Mouse (Mus musculus): ENCODE data around the gene Leng8. TPM values are rescaled to one million over a fixed set of nuclear protein-coding genes. Genes with fewer than 3 reads are reported as not detected.

The Leng8 gene
- polyA plus RNA-seq, 1 experiment from 2014 or later: 46.3 TPM

Other genes starting within 250 kb of the Leng8 start
- 0.10 TPM in 1 of 2 replicates, not detected in the other for gene Gm14548, start 238.9 kb upstream of the Leng8 start, polyA plus RNA-seq (2015; fragmentation: Nextera tagmentation; extraction: Ambion mirVana)
- gene Lilra6, start 221.5 kb upstream of the Leng8 start, polyA plus RNA-seq (2015; fragmentation: Nextera tagmentation; extraction: Ambion mirVana): 0.21 and 0.38 TPM in 2 replicates
- gene Lair1, start 73.8 kb upstream of the Leng8 start, polyA plus RNA-seq (2015; fragmentation: Nextera tagmentation; extraction: Ambion mirVana): 2.7 and 2.9 TPM in 2 replicates
- gene Ttyh1, start 17.6 kb upstream of the Leng8 start, polyA plus RNA-seq (2015; fragmentation: Nextera tagmentation; extraction: Ambion mirVana): 7.1 and 9.7 TPM in 2 replicates
- 4.5 and 4.9 TPM in 2 replicates for gene Leng9, start 13.3 kb downstream of the Leng8 start, polyA plus RNA-seq (2015; fragmentation: Nextera tagmentation; extraction: Ambion mirVana)
- gene Cdc42ep5, start 27.8 kb downstream of the Leng8 start, polyA plus RNA-seq (2015; fragmentation: Nextera tagmentation; extraction: Ambion mirVana): 66.3 and 68.6 TPM in 2 replicates
- gene Lilra5, start 100.7 kb downstream of the Leng8 start, polyA plus RNA-seq (2015; fragmentation: Nextera tagmentation; extraction: Ambion mirVana): 0.19 and 0.28 TPM in 2 replicates
- gene Ncr1, start 200.7 kb downstream of the Leng8 start, polyA plus RNA-seq (2015; fragmentation: Nextera tagmentation; extraction: Ambion mirVana): 0.13 TPM in 1 of 2 replicates, not detected in the other

Measured in intestine, embryonic 15.5 days (tissue).